Mouse (Mus musculus) E14TG2a.4 (cell line): ENCODE data around the gene Arrb1.

Source experiments
- CTCF ChIP-seq: conservative IDR thresholded peaks from 2 replicates; pipeline ENCODE4 v1.5.1; 2014; ENCODE audit warnings: low read length
- NANOG ChIP-seq: IDR thresholded peaks from 2 replicates; pipeline ENCODE4 v1.6.1; 2014; ENCODE audit warnings: borderline replicate concordance, low read length, mixed read lengths
- POU5F1 ChIP-seq: IDR thresholded peaks from 2 replicates; pipeline ENCODE4 v1.6.1; 2014; ENCODE audit warnings: low read length, borderline replicate concordance

DNA sequence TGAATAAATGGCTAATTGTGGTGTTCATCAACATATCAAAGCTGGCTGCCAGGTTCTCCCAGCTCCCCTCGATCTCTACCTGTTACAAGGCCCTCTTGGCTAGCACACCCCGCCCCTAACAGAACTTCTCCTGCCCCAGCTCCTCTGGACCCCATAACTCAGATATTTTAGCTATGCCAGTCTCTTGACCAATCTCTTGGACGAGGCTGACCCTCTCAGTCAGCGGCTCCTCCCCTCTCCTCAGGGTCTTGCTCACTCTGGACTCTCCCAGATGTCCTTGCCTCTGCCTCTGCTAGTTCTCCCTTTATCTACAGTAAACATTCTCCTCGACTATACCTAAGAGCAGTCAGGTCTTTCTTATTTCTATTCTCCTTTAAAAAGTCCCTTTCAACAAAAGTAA is 34.6 kb upstream of the Arrb1 start:
- no peak for TF ChIP-seq CTCF
- no peak for TF ChIP-seq POU5F1
- no peak for TF ChIP-seq NANOG
